Mouse (Mus musculus): ENCODE data around the gene Prdm1. TPM values are rescaled to one million over a fixed set of nuclear protein-coding genes. Genes with fewer than 3 reads are reported as not detected.

Gene Prdm1
- polyA plus RNA-seq, 1 experiment from 2014 or later: 0.62 TPM

GRCm38 (mm10) chr10:44463856-44464255, 64.4 kb downstream of the Prdm1 start:
- no peak overlapping the region for H3K9ac ChIP-seq (replicated peaks)
- H3K4me1 ChIP-seq (replicated peaks): peaks cover 18% of the 10 kb centered on the region
- H3K27me3 ChIP-seq: peaks cover 49% of the 10 kb centered on the region
- WGBS: 88% methylated on average over 4 of the region's 4 CpGs
- H3K4me3 ChIP-seq (replicated peaks): no peak overlapping the region
- no peak overlapping the region for H3K4me2 ChIP-seq (replicated peaks)
- H3K9me3 ChIP-seq: no peaks in the 10 kb centered on the region
- no peaks in the 10 kb centered on the region for H3K36me3 ChIP-seq
- ATAC-seq: no peak
- H3K27ac ChIP-seq: no peak overlapping the region

GRCm38 (mm10) chr10:44462351-44462750, 66.0 kb downstream of the Prdm1 start:
- Histone ChIP-seq H3K4me1 (replicated peaks) (peaks cover 26% of the 10 kb centered on the region), H3K4me3 (replicated peaks) (no peak overlapping the region), H3K27me3 (peaks cover 45% of the 10 kb centered on the region), H3K9me3 (no peaks in the 10 kb centered on the region), H3K27ac (no peak overlapping the region), H3K4me2 (replicated peaks) (no peak overlapping the region), H3K9ac (replicated peaks) (no peak overlapping the region), H3K36me3 (no peaks in the 10 kb centered on the region)
- WGBS: 94% methylated on average over 8 of the region's 8 CpGs
- no peak for ATAC-seq

- Histone ChIP-seq H3K27ac (no peak overlapping the region), H3K4me3 (replicated peaks) (no peak overlapping the region)
- 91% methylated on average over 6 of the region's 6 CpGs for WGBS
Measured at GRCm38 (mm10) chr10:44461063-44461462, 67.2 kb downstream of the Prdm1 start.

GRCm38 (mm10) chr10:44460095-44460810, 68.0 kb downstream of the Prdm1 start:
- Histone ChIP-seq H3K36me3 (no peaks in the 10 kb centered on the region), H3K27me3 (peaks cover 55% of the 10 kb centered on the region), H3K9me3 (no peaks in the 10 kb centered on the region), H3K4me2 (replicated peaks) (no peak overlapping the region), H3K4me3 (replicated peaks) (no peak overlapping the region), H3K27ac (no peak overlapping the region), H3K4me1 (replicated peaks) (peaks cover 32% of the 10 kb centered on the region), H3K9ac (replicated peaks) (no peak overlapping the region)
- WGBS: 19% methylated on average over 6 of the region's 6 CpGs
- ATAC-seq: no peak

More at GRCm38 (mm10) chr10:44461063-44461462, 67.2 kb downstream of the Prdm1 start:
- Histone ChIP-seq H3K9me3 (no peaks in the 10 kb centered on the region), H3K9ac (replicated peaks) (no peak overlapping the region), H3K4me1 (replicated peaks) (peaks cover 37% of the 10 kb centered on the region), H3K27me3 (peaks cover 55% of the 10 kb centered on the region), H3K4me2 (replicated peaks) (no peak overlapping the region), H3K36me3 (no peaks in the 10 kb centered on the region)
- ATAC-seq: no peak

GRCm38 (mm10) chr10:44459321-44460000, 68.8 kb downstream of the Prdm1 start:
- Histone ChIP-seq H3K36me3 (no peaks in the 10 kb centered on the region), H3K9ac (replicated peaks) (no peak overlapping the region), H3K27me3 (peaks cover 55% of the 10 kb centered on the region), H3K4me1 (replicated peaks) (peaks cover 26% of the 10 kb centered on the region), H3K9me3 (no peaks in the 10 kb centered on the region), H3K4me2 (replicated peaks) (peak overlapping the region; percentile 96), H3K27ac (no peak overlapping the region), H3K4me3 (replicated peaks) (peak overlapping the region; percentile 68)
- WGBS: 11% methylated on average over 11 of the region's 11 CpGs
- ATAC-seq: no peak

GRCm38 (mm10) chr10:44458534-44459315, 69.6 kb downstream of the Prdm1 start:
- WGBS: under 1% methylated on average over 54 of the region's 54 CpGs
- Histone ChIP-seq H3K4me1 (replicated peaks) (peaks cover 26% of the 10 kb centered on the region), H3K36me3 (no peaks in the 10 kb centered on the region), H3K27ac (no peak overlapping the region), H3K27me3 (peaks cover 51% of the 10 kb centered on the region), H3K9me3 (no peaks in the 10 kb centered on the region), H3K9ac (replicated peaks) (peak overlapping the region; percentile 64), H3K4me3 (replicated peaks) (peak overlapping the region; percentile 68), H3K4me2 (replicated peaks) (peak overlapping the region; percentile 96)
- ATAC-seq: peak; percentile 94

- ATAC-seq: no peak
- under 1% methylated on average over 25 of the region's 25 CpGs for WGBS
- H3K27me3 ChIP-seq: peaks cover 49% of the 10 kb centered on the region
- peak overlapping the region; percentile 68 for H3K4me3 ChIP-seq (replicated peaks)
- no peak overlapping the region for H3K27ac ChIP-seq
- H3K9me3 ChIP-seq: no peaks in the 10 kb centered on the region
- peak overlapping the region; percentile 64 for H3K9ac ChIP-seq (replicated peaks)
- peak overlapping the region; percentile 96 for H3K4me2 ChIP-seq (replicated peaks)
- H3K36me3 ChIP-seq: no peaks in the 10 kb centered on the region
- H3K4me1 ChIP-seq (replicated peaks): peaks cover 26% of the 10 kb centered on the region
Measured at GRCm38 (mm10) chr10:44457791-44458533, 70.3 kb downstream of the Prdm1 start.

- WGBS: under 1% methylated on average over 31 of the region's 31 CpGs
- peak overlapping the region; percentile 68 for H3K4me3 ChIP-seq (replicated peaks)
- H3K9me3 ChIP-seq: no peaks in the 10 kb centered on the region
- H3K27ac ChIP-seq: no peak overlapping the region
- peaks cover 51% of the 10 kb centered on the region for H3K27me3 ChIP-seq
- peak overlapping the region; percentile 96 for H3K4me2 ChIP-seq (replicated peaks)
- H3K9ac ChIP-seq (replicated peaks): no peak overlapping the region
- H3K36me3 ChIP-seq: no peaks in the 10 kb centered on the region
- H3K4me1 ChIP-seq (replicated peaks): peaks cover 26% of the 10 kb centered on the region
- no peak for ATAC-seq
Measured at GRCm38 (mm10) chr10:44456757-44457595, 71.3 kb downstream of the Prdm1 start.

- WGBS: 85% methylated on average over 4 of the region's 4 CpGs
- no peak overlapping the region for H3K4me3 ChIP-seq (replicated peaks)
- no peak overlapping the region for H3K4me2 ChIP-seq (replicated peaks)
- no peak for ATAC-seq
- H3K27me3 ChIP-seq: peaks cover 49% of the 10 kb centered on the region
- H3K9me3 ChIP-seq: no peaks in the 10 kb centered on the region
- no peaks in the 10 kb centered on the region for H3K36me3 ChIP-seq
- peaks cover 26% of the 10 kb centered on the region for H3K4me1 ChIP-seq (replicated peaks)
- no peak overlapping the region for H3K9ac ChIP-seq (replicated peaks)
- H3K27ac ChIP-seq: no peak overlapping the region
Measured at GRCm38 (mm10) chr10:44454753-44455152, 73.5 kb downstream of the Prdm1 start.

GRCm38 (mm10) chr10:44454111-44454510, 74.2 kb downstream of the Prdm1 start:
- H3K36me3 ChIP-seq: no peaks in the 10 kb centered on the region
- no peak overlapping the region for H3K4me3 ChIP-seq (replicated peaks)
- no peak for ATAC-seq
- H3K9ac ChIP-seq (replicated peaks): no peak overlapping the region
- H3K27me3 ChIP-seq: peaks cover 43% of the 10 kb centered on the region
- no peak overlapping the region for H3K4me2 ChIP-seq (replicated peaks)
- H3K9me3 ChIP-seq: no peaks in the 10 kb centered on the region
- peaks cover 21% of the 10 kb centered on the region for H3K4me1 ChIP-seq (replicated peaks)
- H3K27ac ChIP-seq: no peak overlapping the region
- WGBS: 59% methylated on average over 2 of the region's 2 CpGs

- Histone ChIP-seq H3K4me1 (replicated peaks) (no peaks in the 10 kb centered on the region), H3K9me3 (no peaks in the 10 kb centered on the region), H3K4me2 (replicated peaks) (no peak overlapping the region), H3K27me3 (peaks cover 23% of the 10 kb centered on the region), H3K36me3 (no peaks in the 10 kb centered on the region), H3K27ac (no peak overlapping the region), H3K9ac (replicated peaks) (no peak overlapping the region), H3K4me3 (replicated peaks) (no peak overlapping the region)
- no peak for ATAC-seq
- 91% methylated on average over 2 of the region's 2 CpGs for WGBS
Measured at GRCm38 (mm10) chr10:44450835-44451234, 77.5 kb downstream of the Prdm1 start.

All from midbrain, embryonic 13.5 days (tissue).